Mouse (Mus musculus) E14TG2a.4 (cell line): ENCODE data around the gene Lrrc4c.

Experiments
- CTCF ChIP-seq: conservative IDR thresholded peaks from 2 replicates; pipeline ENCODE4 v1.5.1; 2014; ENCODE audit warnings: low read length
- POU5F1 ChIP-seq: IDR thresholded peaks from 2 replicates; pipeline ENCODE4 v1.6.1; 2014; ENCODE audit warnings: low read length, borderline replicate concordance

DNA sequence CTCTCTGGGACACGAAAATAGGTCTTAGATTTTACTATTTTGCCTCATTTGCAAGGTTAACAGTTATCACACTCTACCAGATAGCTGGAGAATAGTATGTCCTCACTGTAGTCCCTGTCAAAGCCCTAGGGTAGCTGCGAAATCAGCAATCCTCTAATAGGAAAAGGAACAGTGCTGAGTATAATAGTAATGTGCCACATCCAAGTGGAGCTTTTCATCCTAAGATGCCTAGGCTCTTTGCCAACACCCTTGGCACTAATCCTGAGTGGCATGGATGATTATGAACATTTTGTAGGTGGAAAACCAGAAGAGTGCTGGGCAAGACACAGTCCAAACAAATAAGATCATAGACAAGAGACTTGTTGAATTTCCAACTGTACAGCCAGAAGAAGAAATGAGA, 981.7 kb downstream of the Lrrc4c start:
- TF ChIP-seq CTCF (no peak), POU5F1 (no peak)
